Mouse (Mus musculus) stomach, embryonic 15.5 days (tissue): ENCODE measurements at regions not wholly inside any gene's neighbourhood (a gene's known extent, or its start where the extent isn't known, plus 50 kb on each side); places are given as distances from the start of the nearest gene placed in this dataset.

Experiments used
- ATAC-seq: fragments of 200-750 bp; cut with Nextera tagmentation; 2 replicates; pipeline ENCODE4 v1.8.0; 2017; ENCODE audit warnings: low read depth, moderate number of reproducible peaks, moderate TSS enrichment; ENCODE audit not compliant: insufficient read depth, low FRiP score
- H3K27ac ChIP-seq: fragments of 300-500 bp; sonication (generic); 2 replicates; pipeline ENCODE4 v1.5.1; 2015; ENCODE audit warnings: mild to moderate bottlenecking, inconsistent platforms
- H3K27me3 ChIP-seq: fragments of 300-500 bp; sonication (generic); replicated peaks from 2 replicates; pipeline ENCODE4 v1.6.1; 2015; ENCODE audit warnings: inconsistent platforms
- H3K36me3 ChIP-seq: fragments of 300-500 bp; sonication (generic); 2 replicates; pipeline ENCODE4 v1.6.1; 2015; ENCODE audit warnings: inconsistent platforms
- H3K4me1 ChIP-seq: fragments of 300-500 bp; sonication (generic); 2 replicates; pipeline ENCODE4 v1.6.1; 2015; ENCODE audit warnings: inconsistent platforms
- H3K4me2 ChIP-seq: fragments of 300-500 bp; sonication (generic); 2 replicates; pipeline ENCODE4 v1.6.1; 2015; ENCODE audit warnings: mild to moderate bottlenecking, inconsistent platforms
- H3K4me3 ChIP-seq: fragments of 300-500 bp; sonication (generic); replicated peaks from 2 replicates; pipeline ENCODE4 v1.5.1; 2015; ENCODE audit warnings: inconsistent platforms
- H3K9ac ChIP-seq: fragments of 300-500 bp; sonication (generic); 2 replicates; pipeline ENCODE4 v1.6.1; 2015; ENCODE audit warnings: inconsistent platforms
- H3K9me3 ChIP-seq: fragments of 300-500 bp; sonication (generic); 2 replicates; pipeline ENCODE4 v1.6.1; 2016; ENCODE audit warnings: inconsistent platforms
- WGBS: fragments of 180-500 bp; shearing (Covaris S2); methylation state at CpG from one replicate; pipeline ENCODE4 v1.1.7; 2015; 5-methylcytosine and 5-hydroxymethylcytosine counted together

GRCm38 (mm10) chr10:37540703-37541102, 402.0 kb upstream of the Marcks start:
- H3K4me2 ChIP-seq, result no peak overlapping the region
- 75% methylated on average over 1 of the region's 1 CpGs for WGBS
- no peak overlapping the region for H3K27ac ChIP-seq
- no peaks in the 10 kb centered on the region for H3K4me1 ChIP-seq
- no peaks in the 10 kb centered on the region for H3K27me3 ChIP-seq
- H3K36me3 ChIP-seq, result no peaks in the 10 kb centered on the region
- H3K9ac ChIP-seq, result no peak overlapping the region
- H3K9me3 ChIP-seq, result no peaks in the 10 kb centered on the region
- no peak for ATAC-seq
- no peak overlapping the region for H3K4me3 ChIP-seq

- no peaks in the 10 kb centered on the region for H3K36me3 ChIP-seq
- H3K27ac ChIP-seq, result no peak overlapping the region
- H3K4me3 ChIP-seq, result no peak overlapping the region
- ATAC-seq, result no peak
- H3K9me3 ChIP-seq, result no peaks in the 10 kb centered on the region; the same call in 1 of the 2 replicates
- 0 out of 2 replicates have a peak, but pooled peaks cover 3% of the 10 kb centered on the region for H3K4me1 ChIP-seq
- no peaks in the 10 kb centered on the region for H3K27me3 ChIP-seq
- H3K4me2 ChIP-seq, result no peak overlapping the region
- no peak overlapping the region for H3K9ac ChIP-seq
- 81% methylated on average over 3 of the region's 3 CpGs for WGBS
Observed at GRCm38 (mm10) chr10:37505966-37506615, 367.4 kb upstream of the Marcks start.

- Histone ChIP-seq H3K4me1 (0 out of 2 replicates have a peak, but pooled peaks cover 3% of the 10 kb centered on the region), H3K4me3 (no peak overlapping the region), H3K9ac (no peak overlapping the region), H3K9me3 (no peaks in the 10 kb centered on the region; the same call in 1 of the 2 replicates), H3K4me2 (no peak overlapping the region), H3K36me3 (no peaks in the 10 kb centered on the region), H3K27ac (no peak overlapping the region), H3K27me3 (no peaks in the 10 kb centered on the region)
- ATAC-seq, result no peak
- 42% methylated on average over 2 of the region's 2 CpGs for WGBS
Observed at GRCm38 (mm10) chr10:37504468-37504867, 365.7 kb upstream of the Marcks start.

GRCm38 (mm10) chr10:37502505-37502904, 363.8 kb upstream of the Marcks start:
- Histone ChIP-seq H3K36me3 (no peaks in the 10 kb centered on the region), H3K9me3 (no peaks in the 10 kb centered on the region; the same call in 1 of the 2 replicates), H3K4me3 (no peak overlapping the region), H3K9ac (no peak overlapping the region), H3K27me3 (no peaks in the 10 kb centered on the region), H3K27ac (no peak overlapping the region), H3K4me2 (no peak overlapping the region), H3K4me1 (0 out of 2 replicates have a peak, but pooled peaks cover 3% of the 10 kb centered on the region)
- ATAC-seq, result no peak

- Histone ChIP-seq H3K36me3 (no peaks in the 10 kb centered on the region), H3K9me3 (no peaks in the 10 kb centered on the region), H3K27me3 (no peaks in the 10 kb centered on the region), H3K9ac (no peak overlapping the region), H3K4me2 (no peak overlapping the region), H3K4me3 (no peak overlapping the region), H3K27ac (no peak overlapping the region), H3K4me1 (0 out of 2 replicates have a peak, but pooled peaks cover 3% of the 10 kb centered on the region)
- 93% methylated on average over 2 of the region's 2 CpGs for WGBS
- no peak for ATAC-seq
Observed at GRCm38 (mm10) chr10:37501043-37501442, 362.3 kb upstream of the Marcks start.

GRCm38 (mm10) chr10:37495467-37495866, 356.7 kb upstream of the Marcks start:
- 75% methylated on average over 1 of the region's 1 CpGs for WGBS
- no peak for ATAC-seq

GRCm38 (mm10) chr10:37494552-37495166, 355.9 kb upstream of the Marcks start:
- Histone ChIP-seq H3K27ac (no peak overlapping the region), H3K4me1 (no peaks in the 10 kb centered on the region), H3K27me3 (no peaks in the 10 kb centered on the region), H3K9ac (no peak overlapping the region), H3K4me3 (no peak overlapping the region), H3K9me3 (no peaks in the 10 kb centered on the region), H3K4me2 (no peak overlapping the region), H3K36me3 (no peaks in the 10 kb centered on the region)
- WGBS, result 50% methylated on average over 3 of the region's 3 CpGs
- no peak for ATAC-seq

More at GRCm38 (mm10) chr10:37495467-37495866, 356.7 kb upstream of the Marcks start:
- Histone ChIP-seq H3K9ac (no peak overlapping the region), H3K4me2 (no peak overlapping the region), H3K27ac (no peak overlapping the region), H3K4me3 (no peak overlapping the region), H3K9me3 (no peaks in the 10 kb centered on the region), H3K36me3 (no peaks in the 10 kb centered on the region), H3K4me1 (no peaks in the 10 kb centered on the region), H3K27me3 (no peaks in the 10 kb centered on the region)

- ATAC-seq, result no peak
Observed at GRCm38 (mm10) chr10:37494098-37494497, 355.4 kb upstream of the Marcks start.

GRCm38 (mm10) chr10:37484311-37485023, 345.7 kb upstream of the Marcks start:
- H3K36me3 ChIP-seq, result no peaks in the 10 kb centered on the region
- no peak overlapping the region for H3K9ac ChIP-seq
- H3K9me3 ChIP-seq, result no peaks in the 10 kb centered on the region
- H3K4me2 ChIP-seq, result no peak overlapping the region
- H3K27me3 ChIP-seq, result no peaks in the 10 kb centered on the region
- no peaks in the 10 kb centered on the region for H3K4me1 ChIP-seq
- H3K27ac ChIP-seq, result no peak overlapping the region
- ATAC-seq, result no peak
- no peak overlapping the region for H3K4me3 ChIP-seq
- 43% methylated on average over 6 of the region's 6 CpGs for WGBS

More at GRCm38 (mm10) chr10:37494098-37494497, 355.4 kb upstream of the Marcks start:
- 64% methylated on average over 2 of the region's 2 CpGs for WGBS
- Histone ChIP-seq H3K27me3 (no peaks in the 10 kb centered on the region), H3K27ac (no peak overlapping the region), H3K4me2 (no peak overlapping the region), H3K9me3 (no peaks in the 10 kb centered on the region), H3K4me1 (no peaks in the 10 kb centered on the region), H3K4me3 (no peak overlapping the region), H3K36me3 (no peaks in the 10 kb centered on the region), H3K9ac (no peak overlapping the region)

- ATAC-seq, result no peak
- 59% methylated on average over 4 of the region's 4 CpGs for WGBS
Observed at GRCm38 (mm10) chr10:37483521-37483920, 344.8 kb upstream of the Marcks start.

GRCm38 (mm10) chr10:37481879-37482278, 343.2 kb upstream of the Marcks start:
- no peaks in the 10 kb centered on the region for H3K9me3 ChIP-seq
- H3K27me3 ChIP-seq, result no peaks in the 10 kb centered on the region
- no peak overlapping the region for H3K4me2 ChIP-seq
- H3K36me3 ChIP-seq, result no peaks in the 10 kb centered on the region
- H3K27ac ChIP-seq, result no peak overlapping the region
- no peak for ATAC-seq
- WGBS, result 50% methylated on average over 1 of the region's 1 CpGs
- no peak overlapping the region for H3K4me3 ChIP-seq
- H3K4me1 ChIP-seq, result no peaks in the 10 kb centered on the region
- no peak overlapping the region for H3K9ac ChIP-seq

More at GRCm38 (mm10) chr10:37483521-37483920, 344.8 kb upstream of the Marcks start:
- no peak overlapping the region for H3K4me2 ChIP-seq
- H3K36me3 ChIP-seq, result no peaks in the 10 kb centered on the region
- no peaks in the 10 kb centered on the region for H3K27me3 ChIP-seq
- no peak overlapping the region for H3K27ac ChIP-seq
- H3K9ac ChIP-seq, result no peak overlapping the region
- no peaks in the 10 kb centered on the region for H3K4me1 ChIP-seq
- no peaks in the 10 kb centered on the region for H3K9me3 ChIP-seq
- no peak overlapping the region for H3K4me3 ChIP-seq

GRCm38 (mm10) chr10:37480331-37480730, 341.6 kb upstream of the Marcks start:
- no peaks in the 10 kb centered on the region for H3K27me3 ChIP-seq
- no peaks in the 10 kb centered on the region for H3K9me3 ChIP-seq
- no peak overlapping the region for H3K9ac ChIP-seq
- no peaks in the 10 kb centered on the region for H3K4me1 ChIP-seq
- no peaks in the 10 kb centered on the region for H3K36me3 ChIP-seq
- no peak for ATAC-seq
- no peak overlapping the region for H3K4me3 ChIP-seq
- no peak overlapping the region for H3K27ac ChIP-seq
- WGBS, result 49% methylated on average over 1 of the region's 1 CpGs
- no peak overlapping the region for H3K4me2 ChIP-seq
